Mouse (Mus musculus) layer of hippocampus, postnatal 36 days (tissue): Measurements from ENCODE around the gene Pias3. TPM values are rescaled to one million over a fixed set of nuclear protein-coding genes. Genes with fewer than 3 reads are reported as not detected.
A peak's percentile ranks its signal among the peaks of the same experiment; 100 is the strongest.
"Not testable (repeated sequence)": the region's sequence is repeated elsewhere in the genome, so short reads cannot be mapped to it uniquely, and the experiment has no call there.

ENCODE experiments used
- DNase-seq, 2 experiments: peaks; one replicate each; pipeline ENCODE4 v3.0.0; 2022
- total RNA-seq, 2 experiments: library from RNA; stranded (reverse); gene quantifications; 2 replicates each; pipeline ENCODE4 v1.2.3; 2021

Gene Pias3
- total RNA-seq, 2 experiments from 2014 or later, result 26.1 to 27.5 TPM

DNA sequence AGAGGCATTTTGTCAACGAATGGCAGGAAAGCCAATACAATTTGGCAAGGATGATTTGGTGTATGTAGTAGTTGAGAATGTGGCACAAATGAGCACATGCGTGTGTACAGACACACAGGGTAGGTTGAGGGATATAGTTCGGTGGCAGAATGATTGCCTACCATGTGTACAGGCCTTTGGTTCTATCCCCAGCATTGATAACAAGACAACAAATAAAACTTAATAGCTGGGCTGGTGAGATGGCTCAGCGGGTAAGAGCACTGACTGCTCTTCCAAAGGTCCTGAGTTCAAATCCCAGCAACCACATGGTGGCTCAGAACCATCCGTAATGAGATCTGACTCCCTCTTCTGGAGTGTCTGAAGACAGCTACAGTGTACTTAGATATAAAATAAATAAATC is 10.1 kb upstream of the Pias3 start:
- not testable (repeated sequence) for DNase-seq

DNA sequence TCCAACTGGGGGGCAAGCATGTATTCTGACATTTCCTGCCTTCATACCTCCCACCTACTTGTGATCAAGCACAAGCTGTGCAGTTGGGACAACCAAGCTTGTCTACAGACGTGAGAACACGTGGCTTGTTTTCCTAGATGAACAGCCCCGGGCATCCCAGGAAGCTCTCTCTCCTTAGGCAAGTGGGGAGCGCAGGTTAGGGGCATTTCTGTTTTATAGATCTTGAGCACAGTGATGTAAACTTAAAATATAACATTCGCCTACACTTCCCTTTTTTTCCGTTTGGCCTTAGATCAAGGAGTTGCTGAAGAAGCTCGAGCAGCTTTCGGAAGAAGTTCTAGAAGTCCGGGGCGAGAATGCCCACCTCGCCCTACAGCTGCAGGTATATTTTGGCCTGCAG is 7.3 kb upstream of the Pias3 start:
- no peak for DNase-seq

DNA sequence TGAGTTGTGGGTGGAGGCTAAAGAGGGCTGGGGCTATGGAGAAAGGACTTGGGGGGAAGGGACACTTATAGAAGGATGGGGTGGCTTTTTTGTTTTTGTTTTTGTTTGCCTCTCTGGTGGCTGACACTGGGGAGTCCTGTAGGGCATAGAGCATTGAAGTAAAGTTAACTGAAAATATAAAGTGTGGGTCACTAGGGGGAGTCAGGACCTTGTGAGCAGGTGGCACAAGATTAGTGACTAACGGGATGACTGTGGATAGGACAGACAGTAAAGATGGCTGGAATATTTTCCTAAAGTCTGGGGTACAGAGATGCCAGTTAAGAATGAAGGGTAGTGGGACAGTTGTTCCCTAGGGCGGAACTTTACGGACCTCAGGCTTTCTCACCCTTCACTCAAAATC is 5.9 kb upstream of the Pias3 start:
- no peak for DNase-seq

DNA sequence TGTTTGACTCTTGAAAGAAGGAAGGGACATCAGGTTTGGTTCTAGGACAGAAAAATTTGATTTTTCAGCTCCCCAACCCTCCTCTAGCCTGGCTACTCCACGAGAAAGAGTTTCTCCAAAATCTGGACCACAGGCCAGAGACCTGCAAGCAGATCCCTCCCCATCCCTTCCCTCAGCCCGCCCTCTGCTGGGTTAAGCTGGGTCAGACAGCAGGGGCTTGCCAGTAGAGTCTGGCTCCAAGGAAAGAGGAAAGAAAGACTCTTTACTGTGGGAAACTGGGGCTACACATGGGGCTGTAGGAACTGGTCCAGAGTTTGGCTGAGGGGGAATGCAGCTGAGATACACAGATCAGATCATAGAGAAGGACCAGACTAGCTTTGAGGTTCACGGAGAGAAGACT is 3.7 kb upstream of the Pias3 start:
- no peak for DNase-seq

DNA sequence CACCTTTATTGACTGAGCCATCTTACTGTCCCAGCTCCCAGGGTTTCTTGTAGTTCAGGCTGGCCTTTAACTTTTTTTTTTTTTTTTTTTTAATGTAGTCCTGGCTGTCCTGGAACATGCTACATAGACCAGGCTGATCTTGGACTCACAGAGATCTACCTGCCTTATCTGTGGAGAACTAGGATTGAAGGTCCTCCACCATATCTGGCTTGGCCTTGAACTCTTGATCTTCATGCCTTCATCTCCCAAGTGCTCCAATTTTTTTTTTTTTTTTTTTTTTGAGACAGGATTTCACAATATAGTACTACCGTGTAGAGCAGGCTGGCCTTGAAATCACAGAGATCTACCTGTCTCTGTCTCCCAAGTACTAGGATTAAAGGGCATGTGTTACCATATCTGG is 2.6 kb upstream of the Pias3 start:
- DNase-seq, result no peak

DNA sequence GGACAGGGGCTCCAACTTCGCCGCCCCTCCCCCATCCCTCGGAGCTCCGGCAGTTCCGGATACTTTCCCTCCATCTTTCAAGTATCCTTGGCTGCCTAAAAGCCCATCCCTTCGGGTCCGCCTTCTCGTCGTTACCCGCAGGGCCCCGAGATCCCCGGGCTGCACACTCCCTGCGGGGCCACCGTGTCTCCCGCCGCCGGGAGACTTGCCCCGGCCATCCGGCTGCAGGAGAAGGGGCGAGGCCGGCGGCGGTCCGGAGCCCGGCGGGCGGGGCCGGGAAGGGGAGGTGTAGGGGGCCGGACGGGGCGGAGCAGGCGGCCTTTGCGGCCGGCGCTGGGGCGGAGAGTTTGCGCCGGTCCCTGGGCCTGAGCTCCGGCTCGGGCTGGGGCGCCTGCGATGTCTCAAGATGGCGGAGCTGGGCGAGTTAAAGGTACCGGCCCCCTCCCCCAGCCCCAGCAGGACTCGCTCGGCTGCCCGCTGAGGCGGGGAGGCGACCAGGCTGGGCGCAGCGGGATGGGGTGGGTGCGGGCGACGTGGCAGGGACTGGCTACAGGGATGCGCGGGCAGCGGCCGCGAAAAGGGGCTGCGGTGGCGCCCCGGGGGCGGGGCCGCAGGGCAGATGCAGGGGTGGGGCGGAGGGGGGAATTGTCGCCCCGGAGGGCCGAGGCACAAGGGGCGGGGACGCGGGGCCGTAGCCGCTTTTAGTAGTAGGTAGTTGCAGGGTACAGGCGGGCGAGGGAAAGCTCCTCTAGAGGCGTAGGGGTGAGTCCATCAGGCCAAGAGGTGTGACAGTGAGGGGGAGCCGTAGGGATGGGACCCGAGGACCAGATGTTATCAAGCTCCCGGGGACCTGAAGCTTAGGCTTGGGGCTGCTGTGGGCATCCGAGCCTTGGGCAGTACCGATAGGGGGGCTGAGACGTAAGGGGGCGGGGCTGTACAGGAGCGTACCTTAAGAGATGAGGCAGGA is 865 bp downstream of the Pias3 start:
- peak; percentile 83 to 85 for DNase-seq

DNA sequence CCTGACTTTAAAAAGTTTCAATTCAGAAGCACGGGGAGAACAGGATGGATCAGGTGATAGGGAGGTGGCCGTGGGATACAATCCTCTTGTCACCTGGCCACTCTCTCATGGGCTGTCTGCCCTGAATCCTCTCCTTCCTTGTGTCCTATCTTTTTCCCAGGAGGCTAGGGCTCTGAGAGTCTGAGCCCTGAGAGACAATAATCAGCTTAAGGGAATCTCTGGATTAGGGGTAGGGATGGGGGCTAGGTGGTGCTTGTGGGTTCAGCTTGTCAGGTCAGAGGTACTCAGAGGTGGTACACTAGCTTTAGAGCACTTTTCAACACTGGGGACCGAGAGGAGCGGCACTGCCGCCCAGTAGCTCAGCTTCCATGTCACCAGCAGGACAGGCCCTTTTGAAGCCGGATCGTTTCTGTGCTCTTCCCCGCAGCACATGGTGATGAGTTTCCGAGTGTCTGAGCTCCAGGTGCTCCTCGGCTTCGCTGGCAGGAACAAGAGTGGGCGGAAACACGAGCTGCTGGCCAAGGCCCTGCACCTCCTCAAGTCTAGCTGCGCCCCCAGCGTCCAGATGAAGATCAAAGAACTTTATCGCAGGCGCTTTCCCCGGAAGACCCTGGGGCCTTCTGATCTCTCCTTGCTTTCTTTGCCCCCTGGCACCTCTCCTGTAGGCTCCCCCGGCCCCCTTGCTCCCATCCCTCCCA is 3.0 kb downstream of the Pias3 start:
- no peak for DNase-seq

DNA sequence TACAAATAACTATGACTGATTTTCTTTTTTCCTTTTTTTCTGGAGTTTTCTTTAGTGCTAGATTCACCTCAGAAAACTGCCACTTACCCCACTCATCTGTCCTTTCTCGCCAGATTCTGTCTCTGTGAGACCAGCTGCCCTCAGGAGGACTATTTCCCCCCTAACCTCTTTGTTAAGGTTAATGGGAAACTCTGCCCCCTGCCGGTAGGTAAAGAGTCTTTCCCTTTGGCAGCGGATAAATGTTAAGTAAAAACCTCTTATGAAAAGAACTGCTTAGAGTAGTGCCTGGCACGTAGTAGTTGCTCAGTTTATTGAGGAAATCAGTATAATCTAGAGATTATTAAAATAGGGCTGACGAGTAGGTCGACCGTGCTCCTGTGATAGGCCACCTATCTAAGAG is 4.2 kb downstream of the Pias3 start:
- DNase-seq, result no peak

DNA sequence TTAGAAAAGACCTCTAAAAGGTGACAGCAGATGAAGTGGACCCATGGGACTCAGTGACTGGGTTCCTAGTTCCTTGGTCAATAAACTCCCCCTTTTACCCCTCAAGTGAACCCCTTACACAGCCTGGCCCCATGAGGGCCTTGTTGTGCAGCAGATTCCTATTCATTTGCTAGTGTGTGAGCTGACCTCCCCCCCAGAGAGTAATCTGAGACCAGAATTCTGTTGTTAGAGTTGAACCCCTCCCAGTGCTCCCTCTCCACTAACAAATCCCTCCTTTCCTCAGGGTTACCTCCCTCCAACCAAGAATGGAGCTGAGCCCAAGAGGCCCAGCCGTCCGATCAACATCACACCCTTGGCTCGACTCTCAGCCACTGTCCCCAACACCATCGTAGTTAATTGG is 4.8 kb downstream of the Pias3 start:
- DNase-seq, result no peak

DNA sequence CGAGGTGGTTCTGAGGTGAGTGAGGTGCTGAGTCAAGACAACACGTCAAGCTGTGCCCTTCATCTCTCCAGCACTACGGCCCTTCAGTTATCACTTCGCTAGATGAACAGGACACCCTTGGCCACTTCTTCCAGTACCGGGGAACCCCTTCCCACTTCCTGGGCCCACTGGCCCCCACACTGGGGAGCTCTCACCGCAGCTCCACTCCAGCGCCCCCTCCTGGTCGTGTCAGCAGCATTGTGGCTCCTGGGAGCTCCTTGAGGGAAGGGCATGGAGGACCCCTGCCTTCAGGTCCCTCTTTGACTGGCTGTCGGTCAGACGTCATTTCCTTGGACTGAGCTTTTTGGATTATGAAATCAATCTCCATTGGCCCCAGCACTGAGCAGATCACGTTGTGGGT is 8.6 kb downstream of the Pias3 start:
- no peak for DNase-seq

DNA sequence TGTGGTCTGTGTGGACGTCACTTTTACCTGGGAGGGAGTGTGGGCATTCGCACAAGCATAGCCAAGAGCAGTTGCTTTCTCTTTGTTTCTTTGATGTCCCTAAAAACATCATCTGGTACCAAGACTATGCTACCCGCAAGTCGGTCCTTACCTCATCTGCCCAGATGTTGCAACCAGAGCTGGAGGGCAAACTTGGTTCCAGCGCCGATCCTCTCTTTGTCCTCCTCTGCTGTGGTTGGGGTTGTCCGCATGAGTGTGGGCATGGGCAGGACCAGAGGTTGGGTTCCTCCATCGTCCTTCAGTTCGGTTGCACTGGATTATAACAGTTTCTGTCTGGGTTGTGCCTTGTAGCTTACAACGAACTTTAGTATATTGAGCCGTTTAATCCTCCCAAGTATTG is 10.0 kb downstream of the Pias3 start:
- DNase-seq, result no peak

DNA sequence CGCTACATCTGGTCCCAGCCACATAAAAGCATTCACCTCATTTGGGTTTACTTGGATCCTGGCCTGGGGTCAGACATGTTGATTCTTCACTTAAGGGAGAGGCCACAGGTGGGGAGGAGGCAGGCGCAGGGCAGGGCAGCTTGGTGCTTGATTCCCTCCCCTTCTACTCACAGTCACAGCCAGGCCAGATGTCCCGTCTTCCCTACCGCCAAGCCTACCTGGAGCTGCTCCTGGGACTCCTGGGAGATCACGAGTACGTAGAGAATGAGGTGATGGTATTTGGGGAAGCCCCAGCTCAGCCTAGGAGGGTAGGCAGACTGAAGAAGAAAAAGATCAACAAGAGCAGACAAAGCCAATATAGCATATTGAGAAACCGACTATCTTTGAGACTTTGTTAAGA is 10.8 kb downstream of the Pias3 start:
- DNase-seq, result no peak

DNA sequence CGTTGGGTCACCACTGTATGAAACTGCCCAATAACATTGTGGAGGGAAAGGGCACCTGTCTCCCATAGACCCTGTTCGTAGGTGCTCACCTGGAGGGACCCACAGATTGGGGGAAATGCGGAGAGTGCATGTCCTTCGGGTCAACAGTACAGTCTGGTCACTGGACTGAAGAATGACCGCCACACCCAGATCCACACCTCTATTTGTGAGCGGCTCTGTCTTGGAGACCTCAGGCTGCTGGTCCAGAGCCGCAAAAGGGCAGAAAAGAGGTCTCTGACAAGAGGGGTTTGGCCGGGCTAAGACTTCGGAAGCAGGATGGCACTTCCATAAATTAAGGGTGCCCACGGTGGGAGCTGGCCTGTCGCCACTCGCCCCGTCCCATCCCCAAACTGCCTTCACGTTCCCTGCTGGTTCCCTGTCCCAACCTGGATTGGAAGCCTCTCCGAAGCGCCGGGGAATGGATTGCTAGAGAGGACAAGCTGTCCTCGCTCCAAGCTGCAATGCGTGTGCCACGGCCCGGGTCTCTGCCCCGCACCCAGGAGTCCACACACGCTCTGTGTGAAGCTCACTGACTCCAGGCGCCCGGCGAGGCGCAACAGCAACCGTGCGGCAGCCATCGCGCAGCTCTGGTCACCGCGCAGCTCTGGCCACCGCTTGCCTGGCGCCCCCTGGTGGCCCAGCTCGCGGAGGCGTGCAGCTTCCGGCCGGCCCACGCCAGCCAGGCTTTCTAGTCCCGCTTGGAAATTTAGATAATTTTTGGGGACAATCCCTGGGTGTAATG is 11.9 kb downstream of the Pias3 start, which contains the start of gene Nudt17:
Gene Nudt17 (minus strand): TSS at position 660 of the 781 bp plus-strand sequence.
- DNase-seq, result peak; percentile 81 to 84

DNA sequence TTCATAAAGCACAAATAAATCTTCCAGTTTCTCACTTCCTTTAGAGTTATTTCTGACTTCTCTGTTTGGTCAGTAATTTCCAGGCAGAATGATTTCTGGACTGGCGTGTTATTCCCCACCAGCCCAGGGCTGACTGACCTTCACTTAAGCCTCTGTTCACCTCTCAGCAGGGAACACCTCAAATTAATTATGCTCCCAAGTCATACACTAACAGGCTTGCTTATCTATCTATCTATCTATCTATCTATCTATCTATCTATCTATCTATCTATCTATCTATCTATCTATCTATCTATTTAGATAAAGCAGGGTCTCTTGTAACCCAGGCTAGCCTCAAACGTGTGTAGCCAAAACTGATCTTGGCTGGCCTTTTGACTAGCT is 12.5 kb downstream of the Pias3 start:
- no peak for DNase-seq

DNA sequence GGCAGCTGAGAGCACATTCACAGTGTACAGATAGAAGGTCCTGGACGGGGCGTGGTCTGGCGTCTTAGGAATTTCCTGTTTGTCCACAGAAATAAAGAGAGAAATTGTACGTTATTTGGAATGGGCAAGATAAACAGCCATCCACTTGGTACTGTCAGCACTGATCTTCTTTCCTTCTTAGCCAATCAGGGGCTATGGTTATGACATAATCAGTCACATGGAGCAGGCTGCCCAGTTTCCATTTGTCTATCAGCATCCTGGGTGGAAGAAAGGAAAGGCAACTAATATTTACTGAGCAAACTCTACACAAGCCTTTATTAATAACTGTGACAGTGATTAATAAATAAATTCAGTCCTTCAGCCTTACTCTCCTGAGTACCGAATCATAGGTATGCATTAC is 18.1 kb downstream of the Pias3 start:
- DNase-seq, result no peak

DNA sequence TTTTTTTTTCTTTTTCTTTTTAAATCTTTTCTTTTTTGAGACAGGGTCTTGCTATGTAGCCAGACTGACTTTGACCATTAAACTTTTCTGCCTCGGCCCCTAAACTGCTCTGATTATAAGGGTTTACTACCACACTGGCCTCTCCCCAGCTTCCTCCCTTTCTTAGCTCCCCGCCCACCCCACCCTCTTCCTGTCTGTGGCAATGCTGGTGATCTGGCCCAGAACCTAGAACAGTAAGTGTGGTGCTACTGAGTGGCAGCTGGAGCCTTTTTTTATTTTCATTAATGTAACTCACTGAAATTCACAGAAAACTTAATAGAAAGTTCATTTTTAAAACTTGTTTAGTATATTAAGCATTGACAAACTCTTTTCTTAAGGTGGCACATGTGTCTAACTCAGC is 19.7 kb downstream of the Pias3 start:
- DNase-seq, result no peak

DNA sequence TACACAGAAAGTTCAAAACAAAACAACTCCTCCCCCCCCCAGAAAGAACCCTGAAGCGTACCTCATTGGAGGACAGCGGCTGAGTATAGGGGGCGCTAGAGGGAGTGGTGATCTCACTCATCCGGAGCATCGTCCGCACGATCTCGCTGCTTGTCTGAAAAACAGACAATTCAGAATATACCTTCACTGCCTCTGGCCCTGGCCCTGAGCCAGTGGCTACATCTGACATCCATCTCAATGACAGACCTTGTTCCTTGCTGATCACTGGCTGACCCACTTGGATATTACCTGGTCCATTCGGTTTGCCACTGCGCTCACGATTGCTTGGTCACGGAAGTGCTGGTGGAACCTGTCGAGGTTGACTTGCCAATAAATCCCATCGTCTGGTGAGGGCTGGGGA is 23.0 kb downstream of the Pias3 start:
- peak; percentile 51 to 52 for DNase-seq

DNA sequence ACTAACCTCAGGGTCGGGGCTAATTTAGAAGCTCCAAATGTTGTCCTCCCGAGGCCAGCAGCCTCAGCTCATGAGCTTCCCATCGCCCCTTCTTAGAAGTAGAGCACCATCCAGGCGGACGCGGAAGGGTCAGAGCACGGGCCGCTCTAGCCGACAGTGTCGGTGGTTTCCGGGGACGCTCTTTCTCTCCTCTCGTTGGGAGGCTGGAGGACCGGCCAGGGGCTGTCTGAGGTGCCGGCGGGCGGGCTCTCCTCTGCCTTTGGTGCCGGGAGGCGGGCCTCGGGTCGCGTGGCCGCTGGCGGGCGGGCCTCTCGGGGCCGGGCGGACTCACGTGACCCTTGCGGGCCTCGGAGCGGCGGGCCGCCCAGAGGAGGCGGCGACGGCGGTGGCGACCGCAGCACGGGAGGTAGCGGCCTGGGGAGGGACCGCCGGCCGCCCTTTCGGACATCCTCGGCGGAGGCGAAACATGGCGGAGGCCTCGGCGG is 31.2 kb downstream of the Pias3 start, which contains the start of the genes Polr3c and Rnf115:
Gene Polr3c (minus strand): TSS at position 286 of the 485 bp plus-strand sequence.
Gene Rnf115 (plus strand): TSS at position 322 of the 485 bp plus-strand sequence.
- peak; percentile 96 for DNase-seq

DNA sequence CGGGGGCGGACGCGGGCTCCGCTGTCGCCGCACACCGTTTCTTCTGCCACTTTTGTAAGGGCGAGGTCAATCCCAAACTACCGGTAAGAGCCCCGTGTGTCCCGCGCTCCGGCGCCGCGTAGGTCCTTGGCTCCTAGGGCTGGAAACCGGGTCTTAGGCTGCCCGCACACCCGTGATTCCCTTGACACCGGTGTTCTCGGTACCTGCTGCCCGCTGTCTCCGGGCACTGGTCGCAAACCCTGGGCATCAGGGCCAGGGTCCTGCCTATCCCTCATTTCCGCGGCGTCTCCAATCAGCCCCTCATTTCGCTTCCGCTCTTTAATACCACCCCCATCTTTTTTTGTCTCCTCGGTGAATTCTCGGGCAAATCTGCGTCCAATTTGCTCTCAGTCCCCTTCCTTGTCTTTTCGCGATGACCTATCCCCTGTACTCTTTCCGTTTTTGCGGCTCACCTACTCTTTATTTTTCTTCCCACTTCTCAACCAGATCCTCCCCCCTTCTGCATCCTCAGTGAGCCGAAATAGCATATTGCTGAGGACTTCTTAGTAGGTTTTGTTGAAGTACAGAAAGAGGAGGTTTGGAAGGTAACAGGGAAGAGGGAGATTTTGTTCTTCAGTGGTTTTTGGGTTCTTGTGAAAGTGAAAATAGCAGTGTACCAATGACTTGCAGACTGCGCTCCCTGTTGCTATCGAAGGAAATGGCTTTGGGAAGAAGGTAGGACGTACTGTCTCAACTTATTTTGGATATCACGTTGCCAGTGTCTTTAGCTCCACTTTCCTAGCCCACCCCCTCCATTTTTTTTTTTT is 31.8 kb downstream of the Pias3 start:
- DNase-seq, result peak in 1 of 2 experiments; percentile 23

DNA sequence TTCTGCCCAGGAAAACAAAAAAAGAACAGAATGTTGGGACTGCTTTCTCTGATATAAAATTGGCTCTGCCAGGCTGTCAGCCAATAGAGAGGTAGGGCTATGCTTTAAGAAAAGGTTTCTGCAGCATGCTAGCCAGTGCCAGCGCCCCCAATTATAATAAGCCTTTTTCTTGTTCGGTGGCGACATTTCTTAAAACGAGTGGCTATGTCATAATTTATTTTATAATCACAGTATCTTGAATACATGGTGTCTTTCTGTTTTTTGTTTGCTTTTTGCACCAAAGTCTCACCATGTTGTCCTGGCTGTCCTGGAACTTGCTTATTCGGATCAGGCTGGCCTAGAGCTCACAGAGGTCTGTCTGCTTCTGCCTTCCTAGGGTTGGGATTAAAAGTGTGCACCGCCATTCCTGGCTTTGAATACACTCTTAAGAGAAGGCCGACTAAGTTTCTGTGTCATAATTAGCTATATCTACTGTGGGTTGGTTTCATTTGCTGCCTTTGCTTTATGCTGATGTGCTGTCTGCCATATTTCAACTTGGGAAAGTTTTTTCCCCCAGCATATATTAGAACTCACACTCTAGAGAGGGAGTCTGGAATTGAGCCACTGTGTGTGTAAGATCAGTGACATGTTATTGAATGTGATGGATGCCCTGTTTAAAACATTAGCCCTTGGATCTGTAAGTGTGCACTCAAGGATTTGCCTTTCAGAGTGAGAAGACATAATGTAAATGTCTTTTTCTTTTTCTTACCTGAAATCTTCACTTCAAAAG is 32.6 kb downstream of the Pias3 start:
- no peak for DNase-seq

DNA sequence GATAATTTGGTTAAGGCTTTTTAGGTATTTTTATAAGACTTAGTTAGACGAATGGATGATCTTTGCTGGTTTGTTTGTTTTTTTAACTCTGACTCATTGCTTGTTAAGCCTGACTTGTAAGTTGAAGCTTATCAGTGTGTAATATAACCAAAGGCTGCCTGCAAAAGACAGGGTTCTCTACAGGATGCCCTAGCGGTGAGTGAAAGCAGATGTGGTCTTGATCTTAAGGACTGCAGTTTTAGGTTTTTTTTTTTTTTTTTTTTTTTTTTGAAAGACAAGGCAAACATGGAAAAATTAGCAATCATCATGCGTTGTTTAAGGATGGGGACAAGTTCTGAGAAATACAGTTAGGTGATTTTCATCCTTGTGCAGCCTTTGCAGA is 33.2 kb downstream of the Pias3 start:
- no peak for DNase-seq
